Mouse (Mus musculus): ENCODE measurements around the gene Tstd2. TPM values are rescaled to one million over a fixed set of nuclear protein-coding genes. Genes with fewer than 3 reads are reported as not detected.

Tstd2 gene
- total and polyA plus RNA-seq, 3 experiments = 27.8 to 30.1 TPM; not detected in 1

- H3K9me3 ChIP-seq (replicated peaks; ENCODE audit: insufficient read depth, low read length) = no peaks in the 10 kb centered on the region
- no peaks in the 10 kb centered on the region for H3K27me3 ChIP-seq (ENCODE audit: control insufficient read depth in 1 of 2, insufficient read depth in 2 of 2, low read length in 2 of 2)
- no peak overlapping the region for H3K9ac ChIP-seq (ENCODE audit: control insufficient read depth, low read depth, low read length, poor library complexity, severe bottlenecking)
- H3K36me3 ChIP-seq (ENCODE audit: control insufficient read depth in 1 of 2, insufficient read depth in 2 of 2, low read length in 2 of 2) = no peaks in the 10 kb centered on the region; a peak in 1 of 4 replicates
- H3K4me3 ChIP-seq (ENCODE audit: control insufficient read depth in 1 of 2, insufficient read depth in 1 of 2, low read depth in 2 of 2, low read length in 2 of 2) = no peak overlapping the region
- H3K79me2 ChIP-seq (ENCODE audit: control insufficient read depth, insufficient read depth, low read length, poor library complexity) = no peaks in the 10 kb centered on the region
- TF ChIP-seq UBTF (IDR thresholded peaks at IDR 0.05; ENCODE audit: borderline replicate concordance, insufficient read depth, low read depth, low read length) (no peak), ELF1 (IDR thresholded peaks at IDR 0.05; ENCODE audit: low read depth, low read length) (no peak), BHLHE40 (IDR thresholded peaks at IDR 0.05; ENCODE audit: borderline replicate concordance, low read depth, low read length) (no peak), SMC3 (IDR thresholded peaks at IDR 0.05; ENCODE audit: low read depth, low read length) (no peak), GATA1 (IDR thresholded peaks at IDR 0.05; ENCODE audit: low read depth, low read length) (no peak), TBP (IDR thresholded peaks at IDR 0.05; ENCODE audit: low read depth, low read length) (no peak), CTCF (IDR thresholded peaks at IDR 0.05 in 2 of 3, conservative IDR thresholded peaks at IDR 0.05 in 1 of 3; ENCODE audit: control insufficient read depth in 1 of 3, insufficient read depth in 1 of 3, low read depth in 2 of 3, low read length in 3 of 3, poor library complexity in 1 of 3, severe bottlenecking in 1 of 3) (no peak), MAZ (IDR thresholded peaks at IDR 0.05; ENCODE audit: low read depth, low read length) (no peak), TCF12 (IDR thresholded peaks at IDR 0.05; ENCODE audit: low read depth, low read length) (no peak), E2F4 (IDR thresholded peaks at IDR 0.05; ENCODE audit: borderline replicate concordance, low read depth, low read length) (no peak), ZC3H11A (IDR thresholded peaks at IDR 0.05; ENCODE audit: low read depth, low read length) (no peak)
- no peak for DNase-seq (ENCODE audit: low read depth, low spot score)
- H3K4me1 ChIP-seq (ENCODE audit: control insufficient read depth in 1 of 2, insufficient read depth in 2 of 2, low read length in 2 of 2) = peaks cover 0 to 11% of the 10 kb centered on the region in 2 experiments; a peak in 2 of 4 replicates
- no peak overlapping the region for H3K27ac ChIP-seq (ENCODE audit: control insufficient read depth, low read depth, low read length)
Observed at GRCm38 (mm10) chr4:46065695-46066340, 72.7 kb downstream of the Tstd2 start.

- Histone ChIP-seq H3K79me2 (ENCODE audit: control insufficient read depth, insufficient read depth, low read length, poor library complexity) (no peaks in the 10 kb centered on the region), H3K9me3 (replicated peaks; ENCODE audit: insufficient read depth, low read length) (no peaks in the 10 kb centered on the region), H3K36me3 (ENCODE audit: control insufficient read depth in 1 of 2, insufficient read depth in 2 of 2, low read length in 2 of 2) (no peaks in the 10 kb centered on the region; a peak in 1 of 4 replicates), H3K4me3 (ENCODE audit: control insufficient read depth in 1 of 2, insufficient read depth in 1 of 2, low read depth in 2 of 2, low read length in 2 of 2) (no peak overlapping the region), H3K27ac (ENCODE audit: control insufficient read depth, low read depth, low read length) (no peak overlapping the region), H3K27me3 (ENCODE audit: control insufficient read depth in 1 of 2, insufficient read depth in 2 of 2, low read length in 2 of 2) (no peaks in the 10 kb centered on the region), H3K4me1 (ENCODE audit: control insufficient read depth in 1 of 2, insufficient read depth in 2 of 2, low read length in 2 of 2) (peaks cover 0 to 8% of the 10 kb centered on the region in 2 experiments; a peak in 2 of 4 replicates), H3K9ac (ENCODE audit: control insufficient read depth, low read depth, low read length, poor library complexity, severe bottlenecking) (no peak overlapping the region)
- DNase-seq (ENCODE audit: low read depth, low spot score) = no peak
- TF ChIP-seq ZKSCAN1 (IDR thresholded peaks at IDR 0.05; ENCODE audit: low read depth, low read length) (no peak), EP300 (IDR thresholded peaks at IDR 0.05; ENCODE audit: low read depth in 1 of 2, low read length in 2 of 2) (no peak), SMC3 (IDR thresholded peaks at IDR 0.05; ENCODE audit: low read depth, low read length) (no peak), SIN3A (IDR thresholded peaks at IDR 0.05; ENCODE audit: low read length) (no peak), TCF12 (IDR thresholded peaks at IDR 0.05; ENCODE audit: low read depth, low read length) (no peak), HCFC1 (IDR thresholded peaks at IDR 0.05; ENCODE audit: low read depth, low read length) (no peak), MAX (IDR thresholded peaks at IDR 0.05; ENCODE audit: low read length) (no peak), NRF1 (IDR thresholded peaks at IDR 0.05; ENCODE audit: insufficient read depth, low read depth, low read length, poor library complexity, severe bottlenecking) (no peak), ZNF384 (IDR thresholded peaks at IDR 0.05; ENCODE audit: low read depth, low read length) (no peak), ZMIZ1 (IDR thresholded peaks at IDR 0.05; ENCODE audit: low read depth, low read length) (no peak), CTCF (IDR thresholded peaks at IDR 0.05 in 2 of 3, conservative IDR thresholded peaks at IDR 0.05 in 1 of 3; ENCODE audit: control insufficient read depth in 1 of 3, insufficient read depth in 1 of 3, low read depth in 2 of 3, low read length in 3 of 3, poor library complexity in 1 of 3, severe bottlenecking in 1 of 3) (no peak), JUND (IDR thresholded peaks at IDR 0.05; ENCODE audit: low read depth, low read length) (no peak), ELF1 (IDR thresholded peaks at IDR 0.05; ENCODE audit: low read depth, low read length) (no peak), MYC (IDR thresholded peaks at IDR 0.05; ENCODE audit: low read depth, low read length) (no peak)
Observed at GRCm38 (mm10) chr4:46064961-46065360, 73.5 kb downstream of the Tstd2 start.

All from MEL (cell line).